Mouse (Mus musculus) bone marrow macrophage, adult 2 months (primary cell): ENCODE measurements around the gene Pepd.

Source experiments
- CTCF ChIP-seq: IDR thresholded peaks from 2 replicates; pipeline ENCODE4 v1.5.1; 2012; ENCODE audit warnings: low read depth, mild to moderate bottlenecking, low read length, moderate library complexity
- POLR2A ChIP-seq: IDR thresholded peaks from 2 replicates; pipeline ENCODE4 v1.6.1; 2012; ENCODE audit warnings: mild to moderate bottlenecking, low read depth, low read length, borderline replicate concordance

- TF ChIP-seq POLR2A (no peak), CTCF (no peak)
Measured at GRCm38 (mm10) chr7:35036266-35036731, 124.1 kb downstream of the Pepd start.
